Mouse (Mus musculus) kidney, postnatal 36 days (tissue): ENCODE measurements around the gene Nectin1.

Experiments used
- DNase-seq, 2 experiments: peaks; one replicate each; pipeline ENCODE4 v3.0.0; 2021 to 2022; ENCODE audit warnings: mixed read lengths in 2 of 2

Gene Nectin1

DNA sequence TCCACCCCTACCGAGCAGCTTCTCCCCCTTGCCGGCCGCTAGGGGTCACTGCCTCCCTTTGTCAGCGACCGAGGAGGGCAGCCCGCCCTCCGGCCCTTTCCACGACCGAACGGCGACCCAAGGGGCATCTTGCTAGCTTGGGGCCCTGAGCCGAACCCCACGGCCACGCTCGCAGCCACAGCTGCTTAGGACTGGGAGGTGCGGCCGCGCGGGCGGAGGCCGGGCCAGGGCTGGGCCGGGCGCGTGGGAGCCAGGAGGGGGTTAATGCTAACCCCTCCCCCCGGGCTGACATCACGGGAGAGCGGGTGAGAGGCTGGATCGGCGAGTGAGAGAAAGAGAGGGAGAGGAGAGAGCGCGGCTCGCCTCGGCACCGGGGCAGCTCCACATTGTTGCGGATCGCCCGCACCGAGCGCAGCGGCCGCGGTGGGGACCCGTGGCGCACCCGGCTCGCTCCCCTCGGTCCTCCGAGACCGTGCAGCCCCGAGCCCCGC is at the start of gene Nectin1:
Gene Nectin1 (plus strand): TSS at position 338 of the 491 bp plus-strand sequence.
- peak; percentile 89 to 92 for DNase-seq

DNA sequence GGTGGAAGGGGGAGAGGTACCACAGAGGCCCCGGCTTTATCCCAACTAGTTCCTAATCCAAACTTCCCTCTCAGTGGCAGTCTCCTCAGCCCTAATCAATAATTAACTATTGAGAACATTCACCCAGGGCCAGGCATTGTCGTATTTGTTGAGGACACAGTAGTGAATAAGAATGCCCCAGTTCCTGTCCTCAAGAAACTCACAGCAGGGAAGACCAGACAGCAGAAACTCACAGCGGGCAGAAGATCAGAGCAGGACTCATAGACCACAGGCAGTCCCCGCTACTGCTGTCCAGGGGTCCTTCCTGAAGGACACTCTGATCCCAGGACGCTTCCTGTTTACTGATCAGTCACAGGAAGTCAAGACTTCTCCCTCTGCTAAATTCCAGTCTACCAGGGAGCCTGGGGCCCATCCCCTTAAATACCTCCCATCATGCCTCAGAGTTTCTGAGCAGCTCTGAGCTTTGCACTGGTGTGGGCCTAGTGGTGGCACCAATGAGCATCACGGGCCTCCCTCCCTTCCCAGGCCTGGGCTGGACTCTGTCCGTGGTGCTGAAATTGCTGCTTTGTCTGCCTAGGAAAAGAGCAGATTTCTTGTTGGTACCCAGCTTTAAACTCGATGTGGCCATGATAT is 45.6 kb upstream of the Nectin1 start:
- peak; percentile 52 to 84 for DNase-seq

DNA sequence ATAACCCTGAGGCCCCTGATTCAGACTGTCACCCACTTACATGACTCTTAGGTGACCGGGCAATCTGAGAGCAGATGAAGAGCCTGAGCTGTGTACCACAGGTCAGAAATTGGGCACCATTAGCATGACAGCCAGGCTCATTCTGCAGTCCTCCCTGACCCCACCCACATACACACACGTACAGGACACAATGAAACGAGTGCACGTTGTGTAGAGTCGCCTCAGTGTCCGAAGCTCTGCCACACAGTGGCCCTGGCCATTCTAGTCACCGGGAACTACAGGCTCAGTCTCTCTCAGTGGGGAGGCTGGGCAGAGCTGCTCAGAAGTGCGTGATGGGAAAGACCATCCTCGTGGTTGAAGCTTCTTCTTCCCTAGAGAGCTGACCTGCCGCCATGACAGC is 44.9 kb upstream of the Nectin1 start:
- no peak for DNase-seq

DNA sequence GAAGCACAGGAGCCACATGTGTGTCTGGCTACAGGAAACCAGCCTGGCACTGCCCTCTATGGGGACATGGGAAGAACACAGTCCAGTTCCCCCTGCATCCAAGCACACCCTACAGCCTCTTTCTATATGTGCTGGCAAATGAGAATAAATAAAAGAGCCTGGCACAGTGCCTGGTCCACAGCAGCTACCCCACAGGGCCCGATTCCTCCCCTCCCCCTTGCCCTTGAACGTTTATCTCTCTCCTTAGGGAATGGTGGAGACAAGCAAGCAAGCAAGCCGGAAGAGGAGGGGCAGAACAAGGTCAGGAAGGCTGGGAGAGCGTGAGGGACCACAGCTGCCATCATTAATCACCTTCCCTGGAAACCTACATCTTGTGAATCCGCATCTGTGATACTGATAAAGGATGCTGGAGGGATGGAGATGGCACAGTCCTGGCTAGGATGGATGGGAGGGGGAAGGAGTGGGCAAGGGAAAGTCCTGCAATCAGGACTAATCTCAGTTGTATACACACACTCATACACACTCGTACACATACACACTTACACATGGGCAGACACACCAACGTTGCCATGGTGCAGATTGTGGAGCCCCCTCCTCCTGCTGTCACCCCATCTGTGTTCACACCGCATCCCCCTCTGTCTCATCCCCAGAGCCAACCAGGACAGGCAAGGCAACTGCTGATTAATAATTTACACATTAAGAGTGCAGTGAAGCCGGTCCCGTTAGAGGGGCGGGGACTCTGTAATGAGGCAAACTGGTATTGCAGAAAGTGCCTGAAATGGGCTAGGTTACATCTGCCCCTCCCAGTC is 44.2 kb upstream of the Nectin1 start:
- no peak for DNase-seq

DNA sequence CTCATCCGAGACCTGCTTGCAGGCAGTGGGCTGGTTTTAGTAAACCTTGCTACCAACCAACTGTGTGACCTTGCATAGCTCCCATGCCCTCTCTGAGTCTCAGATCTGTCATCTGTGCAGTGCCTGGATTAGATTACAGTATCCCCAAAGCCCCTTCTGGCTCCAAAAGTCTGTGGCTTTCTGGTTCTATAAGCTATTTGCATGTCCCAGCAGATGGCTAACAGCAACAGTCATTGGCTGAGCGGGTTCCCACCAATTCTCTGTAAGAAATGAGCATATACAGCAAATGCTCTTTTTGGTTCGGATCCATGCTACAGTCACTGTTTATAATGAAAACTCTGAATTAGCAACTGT is 43.6 kb upstream of the Nectin1 start:
- no peak for DNase-seq

DNA sequence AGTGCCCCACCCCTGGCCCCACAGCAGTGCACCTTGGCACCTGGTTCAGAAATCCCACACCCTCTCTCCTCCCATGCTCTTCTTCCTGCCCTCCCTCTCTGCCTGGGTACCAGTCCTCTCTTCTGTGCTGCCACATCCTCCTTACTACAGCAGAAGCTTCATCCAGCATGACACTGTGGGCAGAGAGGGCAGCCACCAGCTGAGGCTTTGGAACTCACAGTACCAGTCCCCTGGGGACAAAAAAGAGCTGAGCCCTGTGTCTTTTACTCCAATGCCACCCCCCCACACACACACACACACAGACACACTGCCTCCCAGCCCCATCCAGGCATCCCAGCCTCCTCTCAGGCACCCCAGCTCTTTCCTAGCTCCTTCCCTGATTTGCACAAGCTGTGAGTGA is 42.0 kb upstream of the Nectin1 start:
- no peak for DNase-seq

DNA sequence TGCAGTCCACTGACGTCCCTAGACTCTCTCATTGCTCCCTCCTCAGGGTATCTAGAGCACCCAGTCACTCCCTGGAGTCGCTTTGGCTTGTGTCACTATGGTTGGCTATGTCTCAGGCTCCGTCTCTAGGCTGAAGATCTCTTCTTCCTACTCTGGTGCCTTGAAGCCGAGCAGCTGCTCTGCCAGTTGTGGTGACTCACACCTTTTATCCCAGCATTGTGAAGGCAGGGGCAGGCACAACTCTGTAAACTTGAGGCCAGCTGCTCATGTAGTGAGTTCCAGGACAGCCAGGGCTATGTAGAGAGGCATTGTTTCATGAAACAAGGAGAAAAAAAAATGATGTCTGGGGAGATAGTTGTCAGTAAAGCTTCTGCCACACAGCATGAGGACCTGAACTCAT is 36.2 kb upstream of the Nectin1 start:
- no peak for DNase-seq

DNA sequence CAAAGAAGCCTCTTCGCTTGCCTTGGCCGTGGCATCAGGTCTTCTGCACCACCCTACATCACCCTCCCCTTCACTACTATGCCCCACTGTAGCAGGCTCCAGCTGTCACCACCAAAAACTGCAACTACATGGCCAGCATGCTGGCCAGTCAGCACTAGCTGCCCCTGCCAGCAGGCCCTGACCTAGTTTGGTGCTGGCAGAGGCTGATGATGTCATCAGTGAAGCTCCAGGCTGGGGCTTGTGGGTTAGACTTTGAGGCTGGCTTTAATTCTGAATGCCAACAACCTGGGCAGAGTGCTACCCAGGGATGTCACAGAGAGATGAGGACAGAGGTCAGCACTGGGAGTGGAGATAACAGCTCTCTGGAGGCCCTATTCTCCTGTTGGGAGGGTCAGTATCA is 35.1 kb upstream of the Nectin1 start:
- no peak for DNase-seq

DNA sequence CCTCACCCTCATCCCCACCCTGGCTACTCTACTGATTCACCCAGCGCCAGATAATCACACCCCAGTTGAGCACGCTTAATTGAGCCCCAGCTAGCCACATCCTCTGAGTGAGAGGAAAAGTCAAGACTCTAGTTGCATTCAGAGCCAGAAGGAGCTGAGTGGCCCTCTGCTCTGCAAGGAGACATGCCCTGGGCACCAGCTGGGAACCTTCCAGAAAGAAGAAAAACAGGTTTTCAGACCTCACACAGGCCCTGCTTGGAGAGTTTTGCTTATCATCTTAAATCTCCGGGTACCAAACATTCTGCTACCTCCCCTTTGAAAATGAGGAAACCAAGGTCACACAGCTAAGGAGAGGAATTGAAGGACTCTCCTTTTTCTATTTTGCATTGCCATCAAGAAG is 30.4 kb upstream of the Nectin1 start:
- no peak for DNase-seq

DNA sequence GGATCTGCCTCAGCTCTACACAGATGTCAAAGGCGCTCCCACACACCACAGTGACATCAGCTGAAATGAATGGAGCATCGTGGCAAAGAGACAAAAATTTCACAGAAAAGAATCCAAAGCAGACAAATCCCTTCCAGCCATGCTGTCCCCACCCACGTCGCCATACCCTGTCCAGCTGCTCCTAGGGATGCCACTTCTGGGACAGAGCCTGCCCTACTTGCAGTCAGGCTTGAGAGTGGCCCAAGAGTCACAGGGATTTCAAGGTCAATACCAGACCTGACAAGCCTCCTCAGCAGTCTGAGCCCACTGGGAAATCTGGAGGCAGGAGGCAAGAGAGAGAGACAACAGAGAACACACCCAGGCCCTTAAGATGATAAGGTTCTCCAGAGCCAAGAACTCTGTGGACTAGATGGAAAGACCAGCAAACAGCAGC is 24.4 kb upstream of the Nectin1 start:
- DNase-seq, result no peak

DNA sequence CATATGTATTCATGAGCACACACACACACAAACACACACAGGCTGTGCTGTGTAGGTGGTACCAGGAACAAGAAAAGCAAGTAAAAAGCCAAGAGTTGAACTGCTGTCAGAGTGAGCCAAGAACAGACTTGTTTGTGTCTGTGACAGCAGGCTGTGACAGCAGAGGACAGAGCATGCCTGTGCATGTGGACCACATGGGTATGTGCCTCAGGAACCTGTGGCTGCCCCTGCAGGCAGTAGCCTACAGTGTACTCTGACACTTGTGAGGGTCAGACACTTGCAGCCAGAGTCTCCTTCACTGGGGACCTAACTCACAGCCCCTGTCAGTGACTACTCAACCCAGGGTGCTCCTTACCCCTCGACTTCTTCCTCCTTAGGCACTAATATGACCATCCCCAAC is 23.7 kb upstream of the Nectin1 start:
- DNase-seq, result no peak

DNA sequence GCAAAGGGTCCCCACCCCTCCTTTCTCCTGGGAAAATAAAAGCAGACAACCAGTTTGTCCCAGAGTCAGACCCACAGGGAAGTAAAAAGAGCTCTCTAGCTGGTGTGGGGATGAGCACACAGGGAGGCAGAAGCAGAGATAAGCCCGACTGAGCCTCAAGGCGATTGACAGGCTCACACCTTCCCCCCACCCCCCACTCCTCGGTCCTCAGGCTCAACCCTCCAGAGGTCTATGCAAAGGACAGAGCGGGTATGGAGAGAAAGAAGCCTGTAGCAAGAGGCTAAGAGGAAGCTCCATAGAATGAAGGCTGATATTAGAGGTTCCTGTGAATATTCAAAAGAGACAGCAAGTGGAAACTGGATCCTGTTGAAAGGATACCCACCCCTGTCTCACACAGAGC is 19.7 kb upstream of the Nectin1 start:
- DNase-seq, result no peak

DNA sequence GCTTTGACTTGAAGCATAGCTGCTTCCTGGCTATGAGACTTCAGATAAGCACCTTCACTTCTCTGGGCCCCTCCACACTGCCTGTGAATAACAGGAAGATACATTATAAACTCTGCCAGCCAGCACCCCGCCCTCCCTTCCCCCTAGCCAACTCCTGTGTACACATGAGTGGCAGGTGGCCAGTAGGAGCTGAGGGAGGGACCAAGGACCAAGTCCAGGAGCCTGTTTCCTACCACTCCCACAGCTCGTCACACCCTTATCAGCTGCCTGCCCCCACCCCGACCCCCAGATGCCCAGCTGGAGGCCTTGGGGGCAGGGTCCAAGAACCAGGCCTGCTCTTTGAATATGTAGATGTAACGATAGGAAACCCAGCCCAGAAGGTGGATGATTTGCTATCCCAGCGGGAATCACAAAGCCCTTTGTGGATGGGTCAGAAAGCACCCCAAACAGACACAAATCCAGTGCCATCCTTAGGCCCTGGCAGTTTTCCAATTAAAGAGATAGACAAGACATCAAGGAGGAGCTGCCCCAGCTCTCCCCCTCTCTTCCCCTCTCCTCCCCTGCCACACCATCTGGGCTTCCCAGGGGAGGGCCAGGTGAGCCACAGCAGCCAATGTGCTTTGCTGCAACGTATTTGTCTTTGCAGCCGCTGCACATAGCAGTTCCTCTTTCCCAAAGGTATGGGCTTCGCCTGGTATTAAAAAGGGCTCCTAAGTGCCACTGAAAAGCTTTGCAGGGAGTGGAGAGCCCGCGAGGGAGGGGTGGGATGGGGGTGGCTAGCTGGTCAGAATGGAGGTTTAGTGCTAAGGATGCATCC is 14.1 kb upstream of the Nectin1 start:
- peak; percentile 45 to 56 for DNase-seq

DNA sequence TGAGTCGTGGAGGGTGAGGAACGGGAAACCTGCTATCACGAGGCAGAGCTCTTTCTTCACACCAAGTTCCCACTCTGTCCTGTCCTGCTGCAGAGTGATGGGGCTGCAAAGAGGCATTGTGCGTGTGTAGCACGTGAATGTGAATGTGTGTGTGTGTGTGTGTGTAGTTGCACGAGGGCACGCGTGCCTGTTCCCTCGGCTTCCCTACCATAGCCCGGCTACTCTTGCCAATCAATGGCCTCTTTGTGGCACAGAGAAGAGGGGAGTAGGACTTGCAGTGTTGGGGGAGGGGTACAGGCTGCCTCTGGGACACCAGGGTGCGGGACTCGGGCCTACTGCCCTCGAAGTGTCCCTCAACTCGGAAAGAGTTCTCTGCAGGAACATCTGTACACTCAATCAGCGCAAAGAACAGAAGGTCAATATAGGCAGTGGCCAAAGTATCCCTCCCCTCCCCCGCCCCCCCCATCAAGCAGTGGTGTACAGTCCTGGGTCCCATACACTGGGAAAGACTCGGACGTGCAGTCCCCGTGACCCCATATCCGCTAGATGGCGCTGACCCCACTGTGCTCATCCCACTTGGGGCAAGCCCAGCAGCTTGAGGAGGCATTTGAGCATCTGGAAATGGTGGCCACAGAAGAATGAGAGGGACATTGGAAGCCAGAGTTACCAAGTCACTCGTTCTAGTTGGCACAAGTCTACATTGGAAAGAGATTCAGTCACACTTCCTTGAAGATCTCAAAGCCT is 13.3 kb upstream of the Nectin1 start:
- peak; percentile 70 to 88 for DNase-seq

DNA sequence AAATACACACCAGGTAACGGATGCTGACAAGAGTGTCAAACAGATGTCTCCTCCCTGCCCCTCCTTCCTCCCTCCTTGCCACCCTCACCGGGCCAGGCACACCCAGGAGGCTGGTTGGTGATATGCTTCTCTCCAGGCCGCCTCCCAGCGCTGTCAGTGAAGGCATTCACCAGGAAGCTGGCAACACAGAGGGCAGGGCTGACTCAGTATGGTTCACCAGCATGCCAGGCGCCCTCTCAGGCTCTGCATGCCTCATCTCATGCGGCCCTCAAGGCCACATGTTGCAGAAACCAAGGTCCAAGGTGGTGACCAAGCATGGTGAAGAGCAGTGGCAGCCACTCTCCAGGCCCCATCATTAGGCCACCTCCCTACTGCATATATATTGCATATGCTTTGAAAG is 11.9 kb upstream of the Nectin1 start:
- DNase-seq, result no peak

DNA sequence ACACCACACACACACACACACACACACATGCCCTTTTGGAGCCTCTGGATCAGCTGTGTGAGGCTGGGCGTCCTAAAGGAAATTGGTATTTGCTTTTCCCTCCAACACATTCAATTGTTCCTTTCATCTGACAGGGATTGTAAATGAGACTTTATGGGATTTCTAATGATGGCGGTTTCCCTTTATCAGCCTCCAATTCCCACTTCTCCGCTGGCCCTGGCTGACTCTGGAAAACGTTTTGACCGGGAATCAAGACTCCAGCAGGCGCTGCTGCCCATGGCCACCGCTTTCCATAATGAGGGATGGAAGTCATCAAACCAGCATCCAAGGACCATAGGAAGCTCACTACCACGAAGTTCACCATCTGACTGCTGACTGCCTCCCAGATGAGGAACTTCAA is 11.1 kb upstream of the Nectin1 start:
- DNase-seq, result no peak

DNA sequence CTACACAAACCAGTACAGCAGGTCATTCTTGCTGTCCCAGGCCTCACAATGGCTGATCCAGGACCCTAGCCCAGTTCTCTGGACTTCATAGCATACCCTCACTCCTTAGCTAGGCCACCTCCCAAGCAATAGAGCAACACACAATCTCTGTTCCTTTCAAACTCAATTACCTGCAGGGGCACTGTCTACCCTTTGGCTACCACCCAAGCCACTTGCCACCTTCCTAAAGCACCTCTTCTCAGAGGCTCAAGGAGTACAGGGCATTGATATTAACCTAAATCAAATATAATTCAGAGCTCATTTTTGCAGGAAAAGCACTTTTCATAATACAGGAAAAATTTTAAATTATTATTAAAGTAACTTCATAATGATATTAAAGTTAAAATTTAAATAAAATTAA is 8.8 kb upstream of the Nectin1 start:
- DNase-seq, result no peak

DNA sequence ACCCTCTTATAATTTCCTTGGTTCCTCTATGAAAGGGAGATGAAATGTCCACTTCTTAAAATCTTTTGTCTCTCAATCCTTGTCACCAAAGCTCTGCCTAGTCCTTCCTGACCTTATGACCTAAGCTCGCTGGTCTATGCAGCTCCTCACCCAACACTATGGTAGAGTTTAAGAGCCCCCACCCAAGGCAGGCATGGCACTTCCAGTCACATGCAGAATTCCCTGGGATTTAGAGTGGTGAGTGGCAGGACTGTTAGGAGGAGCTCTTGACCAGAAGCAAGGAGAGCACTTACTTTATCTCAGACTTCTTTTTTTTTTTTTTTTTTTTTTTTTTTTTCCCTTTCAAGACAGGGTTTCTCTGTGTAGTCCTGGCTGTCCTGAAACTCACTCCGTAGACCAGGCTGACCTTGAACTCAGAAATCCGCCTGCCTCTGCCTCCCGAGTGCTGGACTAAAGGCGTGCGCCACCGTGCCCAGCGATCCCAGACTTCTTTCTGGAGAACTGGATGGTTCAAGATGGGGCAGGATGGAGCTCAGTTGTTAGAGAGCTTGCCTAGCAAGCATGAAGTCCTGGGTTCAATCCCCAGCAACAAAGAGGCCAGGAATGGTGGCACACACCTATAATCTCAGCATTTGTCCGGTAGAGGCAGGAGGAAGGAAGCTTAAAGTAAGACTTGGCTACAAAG is 7.6 kb upstream of the Nectin1 start:
- no peak for DNase-seq

DNA sequence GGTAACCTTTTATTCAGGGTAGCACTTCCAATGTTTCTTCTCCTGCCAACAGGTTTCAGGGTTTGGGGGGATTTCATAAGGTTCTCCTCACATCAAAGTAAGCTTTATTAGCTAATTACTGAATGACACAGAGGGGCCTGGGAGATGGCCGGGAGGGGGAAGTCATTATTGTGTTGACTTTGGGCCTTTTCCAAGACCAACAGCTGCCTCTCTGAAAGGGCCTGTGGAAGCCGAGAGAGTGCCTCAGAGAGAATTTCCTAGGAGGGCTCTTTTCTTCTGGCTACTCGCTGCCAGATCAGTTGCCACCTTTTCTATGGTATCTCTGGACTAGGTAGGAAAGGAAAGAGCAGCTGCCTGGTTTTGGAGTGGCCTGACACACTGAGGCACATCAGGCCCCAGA is 6.5 kb upstream of the Nectin1 start:
- no peak for DNase-seq

DNA sequence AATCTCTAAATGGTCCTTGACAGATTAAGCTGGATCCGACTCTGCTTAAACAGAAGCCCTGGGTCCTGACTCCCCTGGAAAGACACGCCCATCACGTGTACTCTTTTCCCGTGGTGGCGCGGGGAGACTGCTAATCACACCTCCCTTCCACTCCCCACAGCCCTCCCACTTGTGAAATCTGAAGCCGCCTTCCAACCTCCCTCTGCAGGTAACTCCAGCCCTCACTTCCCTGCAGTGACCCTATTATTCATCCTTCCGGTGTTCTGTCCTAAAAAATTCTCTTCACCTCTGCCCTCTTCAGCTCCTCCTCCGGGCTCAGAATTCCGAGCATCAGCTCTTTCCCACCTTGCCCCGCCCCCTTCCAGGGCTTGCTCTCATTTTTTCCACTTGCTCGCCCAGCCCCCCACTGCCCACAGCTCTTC is 5.9 kb upstream of the Nectin1 start:
- DNase-seq, result peak; percentile 52 to 74

DNA sequence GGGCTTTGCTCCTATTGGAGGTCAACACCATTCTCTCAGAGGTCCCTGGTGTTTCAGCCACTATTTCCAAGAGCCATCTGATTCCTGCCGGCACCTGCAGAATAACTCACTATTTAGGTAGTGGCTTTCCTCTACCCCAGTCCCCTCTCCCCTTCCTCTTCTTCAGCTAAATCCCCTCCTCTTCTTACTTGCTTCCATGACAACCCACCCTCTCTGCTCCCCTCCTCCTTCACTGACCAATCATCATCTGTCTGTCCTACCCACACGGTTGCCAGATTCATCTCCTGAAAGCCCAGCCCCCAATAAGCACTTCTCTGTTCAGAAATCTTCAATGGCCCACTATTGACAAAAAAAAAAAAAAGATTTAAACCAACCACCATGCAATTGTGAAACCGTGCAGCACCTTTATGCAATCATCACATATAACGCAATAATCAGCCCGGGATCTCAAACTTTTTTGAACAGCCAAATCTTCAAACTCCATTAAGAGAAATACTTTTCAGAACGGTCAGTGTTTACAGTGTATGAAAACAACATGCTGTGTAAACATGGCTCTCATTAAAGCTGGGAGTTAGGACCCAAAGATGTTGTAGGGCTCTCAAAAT is 5.2 kb upstream of the Nectin1 start:
- no peak for DNase-seq

DNA sequence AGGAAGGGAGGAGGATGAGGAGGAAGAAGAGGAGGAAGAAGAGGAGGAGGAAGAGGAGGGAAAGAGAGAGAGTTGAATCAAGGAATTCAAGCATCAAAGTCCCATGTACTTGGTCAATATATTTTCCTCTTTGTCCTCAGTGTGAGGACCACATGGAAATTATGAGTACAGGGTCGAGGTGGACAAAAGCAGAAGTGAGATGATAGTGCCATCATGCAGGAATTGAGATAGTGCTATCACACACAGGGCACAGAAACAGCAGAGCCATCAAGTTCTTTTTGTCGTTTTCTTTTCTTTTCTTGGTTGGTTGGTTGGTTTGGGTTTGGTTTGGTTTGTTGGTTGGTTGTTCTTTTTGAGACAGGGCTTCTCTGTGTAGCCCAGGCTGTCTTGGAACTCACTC is 2.5 kb upstream of the Nectin1 start:
- DNase-seq, result no peak
